Mouse (Mus musculus) neural tube, embryonic 11.5 days (tissue): ENCODE results near the gene Pcdh17. TPM values are rescaled to one million over a fixed set of nuclear protein-coding genes. Genes with fewer than 3 reads are reported as not detected.

ENCODE experiments used
- ATAC-seq: fragments of 200-750 bp; cut with Nextera tagmentation; 2 replicates; pipeline ENCODE4 v1.8.0; 2017; ENCODE audit warnings: moderate number of reproducible peaks, mild to moderate bottlenecking, moderate TSS enrichment, moderate library complexity; ENCODE audit not compliant: insufficient read depth, low FRiP score, low TSS enrichment
- DNase-seq: peaks from one replicate; pipeline ENCODE4 v3.0.0-alpha.2; 2015; ENCODE audit warnings: low spot score
- H3K27ac ChIP-seq: fragments of 300-500 bp; sonication (generic); 2 replicates; pipeline ENCODE4 v1.5.1; 2014; ENCODE audit warnings: low read depth, mild to moderate bottlenecking, low read length
- H3K27me3 ChIP-seq: fragments of 300-500 bp; sonication (generic); 2 replicates; pipeline ENCODE4 v1.6.1; 2014; ENCODE audit warnings: mild to moderate bottlenecking, low read length, mixed read lengths; ENCODE audit not compliant: control insufficient read depth, insufficient read depth
- H3K36me3 ChIP-seq: fragments of 300-500 bp; sonication (generic); 2 replicates; pipeline ENCODE4 v1.6.1; 2014; ENCODE audit warnings: mild to moderate bottlenecking, low read length, moderate library complexity, mixed read lengths; ENCODE audit not compliant: control insufficient read depth, insufficient read depth
- H3K4me1 ChIP-seq: fragments of 300-500 bp; sonication (generic); 2 replicates; pipeline ENCODE4 v1.6.1; 2014; ENCODE audit warnings: low read length, mixed read lengths; ENCODE audit not compliant: control insufficient read depth, insufficient read depth
- H3K4me2 ChIP-seq: fragments of 300-500 bp; sonication (generic); 2 replicates; pipeline ENCODE4 v1.6.1; 2014; ENCODE audit warnings: low read depth, mild to moderate bottlenecking, moderate library complexity
- H3K4me3 ChIP-seq: fragments of 300-500 bp; sonication (generic); 2 replicates; pipeline ENCODE4 v1.5.1; 2014; ENCODE audit warnings: low read depth, low read length
- H3K9ac ChIP-seq: fragments of 300-500 bp; sonication (generic); 2 replicates; pipeline ENCODE4 v1.6.1; 2014; ENCODE audit warnings: mild to moderate bottlenecking, low read length
- H3K9me3 ChIP-seq: fragments of 300-500 bp; sonication (generic); 2 replicates; pipeline ENCODE4 v1.6.1; 2016; ENCODE audit warnings: low read length; ENCODE audit not compliant: control insufficient read depth
- WGBS: fragments of 180-500 bp; shearing (Covaris S2); extraction: QIAGEN DNeasy Blood & Tissue Kit; methylation state at CpG from one replicate; pipeline ENCODE4 v1.1.7; 2014; 5-methylcytosine and 5-hydroxymethylcytosine counted together
- polyA plus RNA-seq: library from polyadenylated mRNA; unstranded; fragments of >200 nt; fragmentation: Nextera tagmentation; extraction: Ambion mirVana; gene quantifications from 2 replicates; pipeline ENCODE4 v1.2.1, GENCODE M21; 2014

The Pcdh17 gene
- polyA plus RNA-seq, 1 experiment from 2014 or later = 8.7 TPM

DNA sequence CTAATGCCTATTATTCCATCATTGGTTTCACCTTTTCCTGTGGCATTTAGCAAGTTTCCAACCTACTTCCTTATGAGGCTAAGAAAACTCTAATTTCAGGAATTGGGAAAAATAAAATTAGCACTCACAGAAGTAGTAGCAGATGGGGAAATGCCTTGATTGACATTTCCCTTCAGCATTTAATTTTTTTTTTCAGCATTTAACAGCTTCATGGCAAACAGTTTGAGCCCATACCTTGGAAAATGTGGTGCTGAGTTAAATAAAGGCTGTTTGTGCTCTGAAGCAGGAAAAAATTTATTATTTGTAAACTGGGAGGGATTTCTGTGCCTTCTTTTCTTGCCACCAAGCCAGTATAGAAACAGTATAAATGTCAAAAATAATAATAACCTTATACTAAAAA lies 91.9 kb downstream of the Pcdh17 start:
- Histone ChIP-seq H3K27me3 (no peaks in the 10 kb centered on the region), H3K4me2 (no peak overlapping the region), H3K4me3 (no peak overlapping the region), H3K9ac (no peak overlapping the region), H3K27ac (no peak overlapping the region), H3K4me1 (no peaks in the 10 kb centered on the region), H3K36me3 (no peaks in the 10 kb centered on the region), H3K9me3 (no peaks in the 10 kb centered on the region)
- DNase-seq (no peak), ATAC-seq (no peak)

- H3K9me3 ChIP-seq = no peaks in the 10 kb centered on the region
- H3K4me2 ChIP-seq = no peak overlapping the region
- no peak overlapping the region for H3K9ac ChIP-seq
- no peak for ATAC-seq
- no peaks in the 10 kb centered on the region for H3K27me3 ChIP-seq
- no peaks in the 10 kb centered on the region for H3K4me1 ChIP-seq
- DNase-seq = no peak
- H3K27ac ChIP-seq = no peak overlapping the region
- H3K4me3 ChIP-seq = no peak overlapping the region
- 87% methylated on average over 3 of the region's 3 CpGs for WGBS
- H3K36me3 ChIP-seq = no peaks in the 10 kb centered on the region
Measured at GRCm38 (mm10) chr14:84541838-84542237, 98.5 kb downstream of the Pcdh17 start.

DNA sequence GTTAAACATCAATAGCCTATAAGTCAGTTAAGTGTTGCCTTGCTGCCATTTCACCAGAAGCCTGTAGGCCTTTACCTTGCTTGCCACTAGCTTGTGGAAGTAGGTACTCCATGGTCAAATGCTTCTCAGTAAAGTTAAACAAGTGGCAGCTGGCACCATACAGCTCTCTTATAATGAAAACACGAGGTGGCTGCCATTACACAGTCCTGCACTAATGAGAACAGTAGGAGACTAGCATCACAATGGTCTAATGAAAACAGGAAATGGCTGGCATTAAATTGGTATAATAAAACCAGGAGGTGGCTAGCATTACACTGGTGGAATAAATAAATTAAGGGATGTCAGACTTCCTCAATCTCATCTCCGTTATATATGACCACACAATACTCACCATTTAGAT lies 102.6 kb downstream of the Pcdh17 start:
- ATAC-seq = no peak
- Histone ChIP-seq H3K4me1 (no peaks in the 10 kb centered on the region), H3K9ac (no peak overlapping the region), H3K27ac (no peak overlapping the region), H3K27me3 (no peaks in the 10 kb centered on the region), H3K4me3 (no peak overlapping the region), H3K4me2 (no peak overlapping the region), H3K36me3 (no peaks in the 10 kb centered on the region), H3K9me3 (no peaks in the 10 kb centered on the region)
- DNase-seq = no peak
- WGBS = 17% methylated on average over 2 of the region's 2 CpGs

- ATAC-seq (no peak), DNase-seq (no peak)
- Histone ChIP-seq H3K4me2 (no peak overlapping the region), H3K9me3 (no peaks in the 10 kb centered on the region), H3K9ac (no peak overlapping the region), H3K4me1 (no peaks in the 10 kb centered on the region), H3K27ac (no peak overlapping the region), H3K27me3 (no peaks in the 10 kb centered on the region), H3K36me3 (no peaks in the 10 kb centered on the region), H3K4me3 (no peak overlapping the region)
- 86% methylated on average over 10 of the region's 10 CpGs for WGBS
Measured at GRCm38 (mm10) chr14:84547513-84548194, 104.3 kb downstream of the Pcdh17 start.

DNA sequence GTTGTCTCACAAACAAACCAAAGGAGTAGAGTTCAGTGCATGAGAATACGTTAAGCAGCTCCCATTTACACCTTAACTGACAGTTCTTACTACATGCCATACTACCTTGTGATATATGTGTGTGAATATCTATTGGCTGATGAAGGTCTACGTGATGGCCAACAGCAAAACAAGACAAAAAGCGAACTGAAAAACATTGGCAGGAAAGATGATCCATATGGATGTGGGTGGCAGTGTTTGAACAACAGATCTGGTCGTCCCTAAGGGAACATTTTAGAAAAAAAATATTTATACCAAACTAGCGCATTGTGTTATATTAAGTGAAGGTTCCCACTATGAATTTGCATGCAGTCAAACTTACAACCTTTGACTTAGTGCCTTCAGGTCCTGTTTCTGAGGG lies 108.2 kb downstream of the Pcdh17 start:
- Histone ChIP-seq H3K9ac (no peak overlapping the region), H3K36me3 (no peaks in the 10 kb centered on the region), H3K4me2 (no peak overlapping the region), H3K27me3 (no peaks in the 10 kb centered on the region), H3K27ac (no peak overlapping the region), H3K4me1 (no peaks in the 10 kb centered on the region), H3K9me3 (no peaks in the 10 kb centered on the region), H3K4me3 (no peak overlapping the region)
- DNase-seq (no peak), ATAC-seq (no peak)
- 88% methylated on average over 5 of the region's 5 CpGs for WGBS

GRCm38 (mm10) chr14:84571071-84571470 lies 127.7 kb downstream of the Pcdh17 start:
- DNase-seq = no peak
- H3K4me2 ChIP-seq = no peak overlapping the region
- no peaks in the 10 kb centered on the region for H3K4me1 ChIP-seq
- no peaks in the 10 kb centered on the region for H3K27me3 ChIP-seq
- no peaks in the 10 kb centered on the region for H3K9me3 ChIP-seq
- H3K27ac ChIP-seq = no peak overlapping the region
- H3K36me3 ChIP-seq = no peaks in the 10 kb centered on the region
- no peak overlapping the region for H3K9ac ChIP-seq
- no peak for ATAC-seq
- no peak overlapping the region for H3K4me3 ChIP-seq
